Mouse (Mus musculus): Measurements from ENCODE around the gene Clec2g. TPM values are rescaled to one million over a fixed set of nuclear protein-coding genes. Genes with fewer than 3 reads are reported as not detected.
"Not testable (repeated sequence)": the region's sequence is repeated elsewhere in the genome, so short reads cannot be mapped to it uniquely, and the experiment has no call there.

The Clec2g gene
- polyA plus RNA-seq, 1 experiment: 0.70 TPM

DNA sequence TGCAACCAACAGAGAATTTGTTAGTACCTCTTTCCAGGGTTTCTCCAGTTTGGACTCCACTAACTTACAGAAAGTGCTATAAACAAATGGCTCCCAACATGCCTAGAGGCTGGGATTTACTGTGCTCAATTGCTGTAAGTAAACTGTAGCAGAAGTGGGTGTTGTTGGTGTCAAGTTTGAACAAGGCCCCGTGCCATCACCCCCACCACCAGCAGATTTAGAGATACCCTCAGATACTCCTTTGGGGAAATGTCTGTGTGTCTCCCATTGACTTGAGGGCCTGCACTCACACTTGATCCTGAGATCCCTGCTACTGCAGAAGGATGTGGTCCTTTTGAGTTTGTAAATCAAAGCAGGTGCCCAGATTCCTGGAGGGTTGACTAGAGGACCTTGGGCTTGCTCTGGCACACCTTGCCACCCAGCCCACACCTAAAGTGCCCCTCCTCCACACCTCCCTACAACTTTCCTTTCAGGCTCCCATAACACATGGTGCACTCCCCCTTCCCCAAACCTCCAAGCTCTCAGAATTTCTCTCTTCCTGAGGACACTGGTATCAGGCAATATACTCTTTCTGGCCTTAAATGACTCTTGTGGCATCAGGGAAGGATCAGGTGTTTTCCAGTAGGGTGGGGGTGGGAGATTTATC is 37.3 kb downstream of the Clec2g start:
- DNase-seq: no peak
- Histone ChIP-seq H3K4me3 (replicated peaks; ENCODE audit: extremely low read depth, low read depth, low read length) (no peak overlapping the region), H3K4me1 (ENCODE audit: control insufficient read depth, insufficient read depth, low read length) (no peaks in the 10 kb centered on the region)
- no peak for TF ChIP-seq CTCF (IDR thresholded peaks at IDR 0.05; ENCODE audit: insufficient read depth, low read length)
- WGBS: 64% methylated on average over 1 of the region's 1 CpGs

DNA sequence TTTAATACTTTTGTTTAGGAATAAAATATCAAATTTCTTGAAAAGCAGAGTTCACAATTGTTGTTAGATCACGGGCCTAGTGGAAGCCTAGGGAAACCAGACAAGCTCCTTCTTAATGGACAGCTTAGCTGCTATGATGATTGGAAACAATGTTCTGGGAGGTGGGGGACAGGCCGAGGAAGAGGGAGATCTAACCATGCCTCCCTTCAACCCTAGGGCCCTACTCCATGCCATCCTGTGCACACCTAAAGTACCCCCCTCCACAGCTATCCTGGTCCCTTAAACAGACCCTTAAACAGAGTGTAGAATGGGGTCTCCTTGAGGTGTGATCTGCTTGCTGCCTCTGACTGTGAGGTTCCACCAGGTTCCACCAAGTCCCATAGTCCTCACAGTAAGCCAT is 38.0 kb downstream of the Clec2g start:
- no peak for DNase-seq
- WGBS: 93% methylated on average over 2 of the region's 2 CpGs
- TF ChIP-seq POLR2A (IDR thresholded peaks at IDR 0.05; ENCODE audit: borderline replicate concordance, extremely low read depth, low read depth, low read length): no peak
- no peak for TF ChIP-seq CTCF (IDR thresholded peaks at IDR 0.05; ENCODE audit: insufficient read depth, low read length)

DNA sequence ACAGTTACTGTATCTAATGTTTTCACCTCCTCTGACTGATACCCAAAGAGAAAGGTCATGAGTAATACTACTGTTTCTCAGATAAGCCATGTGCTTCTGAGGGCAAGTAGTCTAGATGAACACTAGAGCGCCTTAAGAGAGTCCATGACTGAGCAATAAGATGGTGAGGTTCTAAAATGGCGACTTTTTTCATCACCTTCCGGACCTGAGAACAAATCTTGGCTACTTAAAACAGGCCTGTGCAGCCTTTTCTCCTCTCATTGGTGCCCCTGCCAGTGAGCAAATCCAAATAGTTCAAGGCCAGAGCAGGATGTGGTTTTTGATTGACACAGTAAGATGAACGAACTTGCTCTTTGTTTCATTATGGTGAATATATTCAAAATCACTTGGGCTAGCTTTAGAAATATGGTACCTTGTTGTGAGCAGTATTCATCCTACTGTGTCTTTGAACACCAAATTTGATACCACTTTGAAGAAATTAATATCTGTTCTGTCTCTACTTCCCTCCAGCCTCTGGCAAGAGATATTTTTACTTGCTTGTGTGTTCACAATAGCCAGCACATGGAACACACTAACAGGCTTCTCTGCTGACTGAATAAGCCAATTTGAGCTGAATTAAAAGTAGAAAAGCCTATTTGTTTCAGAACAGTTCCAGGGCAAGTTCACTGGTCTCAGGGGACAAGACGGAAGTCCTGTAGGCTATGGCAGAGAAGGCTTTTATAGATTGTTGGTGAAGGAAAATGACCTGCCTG is 38.7 kb downstream of the Clec2g start:
- TF ChIP-seq CTCF (IDR thresholded peaks at IDR 0.05; ENCODE audit: insufficient read depth, low read length) (no peak), POLR2A (IDR thresholded peaks at IDR 0.05; ENCODE audit: borderline replicate concordance, extremely low read depth, low read depth, low read length) (no peak)
- Histone ChIP-seq H3K4me1 (ENCODE audit: control insufficient read depth, insufficient read depth, low read length) (no peaks in the 10 kb centered on the region), H3K4me3 (replicated peaks; ENCODE audit: extremely low read depth, low read depth, low read length) (no peak overlapping the region)
- DNase-seq: no peak
- WGBS: 85% methylated on average over 5 of the region's 5 CpGs

More for the DNA sequence above, 38.0 kb downstream of the Clec2g start:
- H3K4me1 ChIP-seq (ENCODE audit: control insufficient read depth, insufficient read depth, low read length): no peaks in the 10 kb centered on the region
- no peak overlapping the region for H3K4me3 ChIP-seq (replicated peaks; ENCODE audit: extremely low read depth, low read depth, low read length)

DNA sequence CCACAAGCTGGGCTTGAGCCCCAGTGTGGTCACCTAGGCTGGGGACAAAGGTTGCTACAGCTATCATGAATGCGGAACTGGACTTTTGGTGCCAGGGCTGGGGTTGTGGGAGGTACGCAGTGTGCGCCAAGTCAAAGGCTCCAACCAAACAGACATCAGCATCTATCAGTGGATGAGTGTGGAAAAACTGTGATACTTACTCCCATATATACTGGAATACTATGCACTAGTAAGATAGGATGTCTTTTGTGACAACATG is 39.2 kb downstream of the Clec2g start:
- WGBS: 96% methylated on average over 3 of the region's 3 CpGs
- H3K4me3 ChIP-seq (replicated peaks; ENCODE audit: extremely low read depth, low read depth, low read length): peak overlapping the region; percentile 9

DNA sequence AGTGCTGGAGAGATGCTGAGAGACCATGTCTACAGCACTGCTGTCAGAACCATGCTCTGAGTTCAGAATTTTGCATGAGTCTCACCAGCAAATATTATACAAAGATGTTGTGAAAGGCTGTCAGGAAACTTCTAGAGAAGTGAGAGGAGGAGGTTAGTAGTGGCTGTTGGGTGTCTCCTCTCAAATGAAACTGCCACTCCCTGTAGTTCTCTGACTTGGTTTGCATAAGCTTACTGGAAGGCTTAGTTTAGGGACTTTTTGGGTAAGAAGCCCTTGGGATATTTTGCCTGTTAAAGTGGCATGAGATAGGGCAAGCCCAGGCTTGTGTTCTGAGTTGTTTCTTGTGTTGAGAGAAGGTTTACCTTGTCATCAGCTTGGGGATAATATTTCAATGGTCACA is 40.7 kb downstream of the Clec2g start:
- DNase-seq; H3K4me3 ChIP-seq (replicated peaks; ENCODE audit: extremely low read depth, low read depth, low read length); H3K4me1 ChIP-seq (ENCODE audit: control insufficient read depth, insufficient read depth, low read length): not testable (repeated sequence)

More for the DNA sequence above, 39.2 kb downstream of the Clec2g start:
- no peaks in the 10 kb centered on the region for H3K4me1 ChIP-seq (ENCODE audit: control insufficient read depth, insufficient read depth, low read length)
- no peak for DNase-seq
- TF ChIP-seq CTCF (IDR thresholded peaks at IDR 0.05; ENCODE audit: insufficient read depth, low read length) (no peak), POLR2A (IDR thresholded peaks at IDR 0.05; ENCODE audit: borderline replicate concordance, extremely low read depth, low read depth, low read length) (no peak)

DNA sequence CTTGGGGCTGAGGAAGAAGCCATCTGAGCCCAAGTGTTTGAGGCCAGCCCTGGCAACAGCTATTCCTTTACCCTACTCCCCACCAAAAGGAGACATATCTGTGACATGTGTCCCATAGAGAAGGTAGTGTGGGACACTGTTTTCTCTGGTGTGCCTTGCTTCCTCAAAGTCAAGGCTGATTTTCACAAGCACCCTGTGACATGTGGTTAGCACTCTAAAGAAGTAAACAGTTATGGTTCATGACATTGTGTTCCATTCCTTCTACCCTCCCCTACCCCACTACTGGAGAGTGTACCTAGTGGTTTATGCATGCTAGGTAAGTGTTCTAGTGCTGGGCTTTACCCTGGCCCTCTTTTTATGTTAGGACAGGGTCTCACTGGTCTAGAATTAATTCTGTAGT is 42.0 kb downstream of the Clec2g start:
- Histone ChIP-seq H3K4me3 (replicated peaks; ENCODE audit: extremely low read depth, low read depth, low read length) (no peak overlapping the region), H3K4me1 (ENCODE audit: control insufficient read depth, insufficient read depth, low read length) (no peaks in the 10 kb centered on the region)
- TF ChIP-seq POLR2A (IDR thresholded peaks at IDR 0.05; ENCODE audit: borderline replicate concordance, extremely low read depth, low read depth, low read length) (no peak), CTCF (IDR thresholded peaks at IDR 0.05; ENCODE audit: insufficient read depth, low read length) (no peak)
- no peak for DNase-seq

DNA sequence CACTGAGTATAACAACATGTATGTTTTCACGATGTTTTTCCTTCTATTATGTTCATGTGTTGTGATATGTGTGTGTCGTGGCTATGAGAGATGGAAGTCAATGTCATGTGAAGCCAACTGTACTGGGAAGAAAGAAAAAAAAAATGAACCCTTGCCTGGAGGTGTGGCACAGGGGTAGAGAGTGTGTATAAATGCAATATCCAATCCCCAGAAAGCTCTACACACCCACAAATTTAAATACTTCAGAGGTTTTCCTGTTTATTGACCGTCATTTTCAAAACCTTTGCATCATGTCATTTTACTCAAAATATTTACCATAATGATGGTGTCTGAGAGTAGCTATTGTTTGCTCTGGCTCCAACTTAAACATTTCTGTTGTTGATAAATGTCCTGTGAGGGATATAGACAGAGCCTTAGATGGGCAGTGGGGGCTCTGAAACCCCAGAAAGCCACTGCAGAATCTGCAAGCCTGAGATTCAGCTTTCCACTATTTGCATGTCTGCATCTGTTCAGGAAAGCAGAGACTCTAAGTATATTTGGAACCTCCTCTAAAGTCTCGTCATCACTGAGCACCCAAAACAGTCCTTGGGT is 47.9 kb downstream of the Clec2g start:
- not testable (repeated sequence) for H3K4me1 ChIP-seq (ENCODE audit: control insufficient read depth, insufficient read depth, low read length); DNase-seq; H3K4me3 ChIP-seq (replicated peaks; ENCODE audit: extremely low read depth, low read depth, low read length)
- WGBS: 64% methylated on average over 4 of the region's 4 CpGs

DNA sequence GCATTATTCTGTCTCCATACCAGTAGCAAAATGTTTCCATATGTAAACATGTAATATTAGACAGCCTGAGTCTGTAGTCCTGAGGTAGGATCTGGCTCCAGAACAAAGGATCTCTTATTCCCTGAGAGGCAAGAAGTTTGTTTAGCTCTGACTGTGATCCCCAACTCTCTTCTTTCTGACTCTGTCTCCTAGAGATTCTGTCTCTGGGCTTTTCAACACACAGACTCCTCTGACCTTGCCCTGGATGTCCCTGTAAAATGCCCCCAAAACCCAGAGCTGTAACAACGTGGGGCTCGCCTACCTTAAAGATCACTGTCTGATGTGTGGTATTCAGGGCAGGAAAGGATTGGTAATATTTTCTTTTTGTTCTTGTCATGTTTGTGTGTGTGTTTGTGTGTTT is 58.2 kb downstream of the Clec2g start:
- Histone ChIP-seq H3K4me3 (replicated peaks; ENCODE audit: extremely low read depth, low read depth, low read length) (no peak overlapping the region), H3K4me1 (ENCODE audit: control insufficient read depth, insufficient read depth, low read length) (peaks cover 13% of the 10 kb centered on the region)
- no peak for DNase-seq
- 52% methylated on average over 2 of the region's 2 CpGs for WGBS
- TF ChIP-seq POLR2A (IDR thresholded peaks at IDR 0.05; ENCODE audit: borderline replicate concordance, extremely low read depth, low read depth, low read length): no peak
- TF ChIP-seq CTCF (IDR thresholded peaks at IDR 0.05; ENCODE audit: insufficient read depth, low read length): no peak

DNA sequence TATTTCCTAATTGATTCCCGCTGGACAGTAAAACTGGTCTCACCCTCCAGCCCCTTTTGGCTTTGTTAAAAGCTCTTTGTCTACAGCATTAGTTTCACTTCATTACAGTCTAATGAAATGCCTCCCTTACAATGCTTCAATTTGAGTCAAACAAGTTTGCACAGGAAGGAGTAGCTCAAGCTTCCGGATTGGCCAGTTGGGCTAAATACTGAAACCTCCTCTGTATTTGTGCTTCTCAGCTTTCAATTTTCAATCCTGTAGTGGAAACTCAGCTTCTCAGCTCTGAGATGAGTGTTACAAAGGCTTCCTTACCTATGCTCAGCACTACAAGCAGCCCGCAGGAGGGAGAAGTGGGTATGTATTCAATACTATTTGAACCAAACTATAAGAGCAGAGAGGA is 58.6 kb downstream of the Clec2g start:
- TF ChIP-seq CTCF (IDR thresholded peaks at IDR 0.05; ENCODE audit: insufficient read depth, low read length): no peak
- no peak for TF ChIP-seq POLR2A (IDR thresholded peaks at IDR 0.05; ENCODE audit: borderline replicate concordance, extremely low read depth, low read depth, low read length)
- Histone ChIP-seq H3K4me3 (replicated peaks; ENCODE audit: extremely low read depth, low read depth, low read length) (peak overlapping the region; percentile 13), H3K4me1 (ENCODE audit: control insufficient read depth, insufficient read depth, low read length) (peaks cover 13% of the 10 kb centered on the region)
- peak; percentile 15 for DNase-seq
- 35% methylated on average over 3 of the region's 3 CpGs for WGBS

DNA sequence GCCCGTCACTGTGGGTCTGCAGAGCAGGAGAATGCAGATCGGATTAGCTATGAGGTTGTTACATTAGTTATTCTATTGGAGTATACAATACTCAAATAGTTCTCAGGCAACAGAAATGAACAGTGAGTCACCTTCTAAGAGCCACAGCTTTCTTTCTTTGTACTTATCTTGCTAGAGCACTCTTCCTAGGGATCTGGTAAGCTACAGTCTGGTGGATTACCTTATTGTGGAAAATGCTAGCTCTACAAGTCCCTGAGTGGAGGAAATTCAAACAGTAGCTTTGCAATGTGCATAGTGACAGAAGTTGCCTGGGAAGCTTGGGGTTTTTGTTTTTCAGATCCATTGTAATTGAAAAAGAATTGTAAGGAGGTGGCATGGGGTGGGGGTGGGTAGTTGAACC is 59.0 kb downstream of the Clec2g start:
- WGBS: 41% methylated on average over 2 of the region's 2 CpGs
- H3K4me1 ChIP-seq (ENCODE audit: control insufficient read depth, insufficient read depth, low read length): peaks cover 13% of the 10 kb centered on the region
- H3K4me3 ChIP-seq (replicated peaks; ENCODE audit: extremely low read depth, low read depth, low read length): peak overlapping the region; percentile 9
- TF ChIP-seq POLR2A (IDR thresholded peaks at IDR 0.05; ENCODE audit: borderline replicate concordance, extremely low read depth, low read depth, low read length): no peak
- TF ChIP-seq CTCF (IDR thresholded peaks at IDR 0.05; ENCODE audit: insufficient read depth, low read length): no peak
- no peak for DNase-seq
